Mouse (Mus musculus): ENCODE measurements around the gene Rp9.
A peak's percentile ranks its signal among the peaks of the same experiment; 100 is the strongest.

DNA sequence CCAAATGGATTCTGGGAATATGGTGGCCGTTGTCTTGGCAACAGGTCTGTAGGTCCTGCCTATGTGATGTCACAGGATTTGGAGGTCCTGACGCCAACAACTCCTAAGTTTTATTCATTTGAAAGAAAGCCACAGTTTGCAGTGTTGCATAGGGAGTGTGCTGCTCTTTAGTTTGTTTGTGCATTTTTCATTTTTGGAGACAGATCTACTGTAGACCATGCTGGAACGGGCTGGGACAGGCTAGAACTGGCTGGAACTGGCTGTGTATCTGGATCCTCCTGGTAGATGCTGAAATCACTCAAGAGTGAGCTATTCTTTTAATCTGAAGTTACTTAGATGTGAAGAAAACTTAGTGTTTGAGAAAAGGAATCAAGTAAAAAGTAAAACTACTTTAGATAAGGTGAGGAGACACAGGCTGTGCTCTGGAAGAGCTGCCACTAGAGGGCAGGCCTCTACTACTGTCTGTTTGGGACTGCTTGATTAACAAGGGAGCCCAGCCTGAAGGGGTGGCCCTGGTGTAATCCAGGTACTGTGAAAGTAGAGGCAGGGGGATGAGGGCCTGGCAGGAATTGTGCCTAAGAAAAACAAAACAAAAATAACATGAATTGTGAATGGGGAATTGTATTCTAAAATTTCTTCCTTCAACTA lies 49.0 kb upstream of the Rp9 start:
- no peak for TF ChIP-seq POLR2A (IDR thresholded peaks at IDR 0.05; ENCODE audit: control insufficient read depth, extremely low read depth, insufficient read depth, low read length, poor library complexity)
- 0 out of 2 replicates have a peak, but pooled peaks have one; percentile 22 for TF ChIP-seq CTCF (IDR thresholded peaks at IDR 0.05; ENCODE audit: borderline replicate concordance, control insufficient read depth, extremely low read depth, insufficient read depth, low read length, poor library complexity)

Measured in thymus, adult 2 months (tissue).